Mouse (Mus musculus) hindbrain, embryonic 15.5 days (tissue): ENCODE data around the gene Gart. TPM values are rescaled to one million over a fixed set of nuclear protein-coding genes. Genes with fewer than 3 reads are reported as not detected.
A peak's percentile ranks its signal among the peaks of the same experiment; 100 is the strongest.

ENCODE experiments used
- ATAC-seq: fragments of 200-750 bp; cut with Nextera tagmentation; 2 replicates; pipeline ENCODE4 v1.8.0; 2017; ENCODE audit warnings: low read depth, moderate number of reproducible peaks, moderate TSS enrichment; ENCODE audit not compliant: low FRiP score
- H3K27ac ChIP-seq: fragments of 300-500 bp; sonication (generic); replicated peaks from 2 replicates; pipeline ENCODE4 v1.5.1; 2015; ENCODE audit warnings: mild to moderate bottlenecking, inconsistent platforms
- H3K27me3 ChIP-seq: fragments of 300-500 bp; sonication (generic); 2 replicates; pipeline ENCODE4 v1.6.1; 2015; ENCODE audit warnings: control low read depth, inconsistent platforms
- H3K36me3 ChIP-seq: fragments of 300-500 bp; sonication (generic); 2 replicates; pipeline ENCODE4 v1.6.1; 2015; ENCODE audit warnings: control low read depth, inconsistent platforms
- H3K4me1 ChIP-seq: fragments of 300-500 bp; sonication (generic); replicated peaks from 2 replicates; pipeline ENCODE4 v1.6.1; 2015; ENCODE audit warnings: control low read depth, inconsistent platforms
- H3K4me2 ChIP-seq: fragments of 300-500 bp; sonication (generic); 2 replicates; pipeline ENCODE4 v1.6.1; 2015; ENCODE audit warnings: moderate library complexity, mild to moderate bottlenecking, inconsistent platforms
- H3K4me3 ChIP-seq: fragments of 300-500 bp; sonication (generic); 2 replicates; pipeline ENCODE4 v1.5.1; 2015; ENCODE audit warnings: mild to moderate bottlenecking, inconsistent platforms
- H3K9ac ChIP-seq: fragments of 300-500 bp; sonication (generic); 2 replicates; pipeline ENCODE4 v1.6.1; 2015; ENCODE audit warnings: inconsistent platforms
- H3K9me3 ChIP-seq: fragments of 300-500 bp; sonication (generic); 2 replicates; pipeline ENCODE4 v1.6.1; 2016; ENCODE audit warnings: control low read depth, inconsistent platforms
- WGBS: fragments of 180-500 bp; shearing (Covaris S2); methylation state at CpG from one replicate; pipeline ENCODE4 v1.1.7; 2015; 5-methylcytosine and 5-hydroxymethylcytosine counted together
- polyA plus RNA-seq: library from polyadenylated mRNA; unstranded; fragments of >200 nt; fragmentation: Nextera tagmentation; extraction: Ambion mirVana; gene quantifications from 2 replicates; pipeline ENCODE4 v1.2.1, GENCODE M21; 2015

Gart gene
- polyA plus RNA-seq, 1 experiment from 2014 or later, result 59.1 TPM

DNA sequence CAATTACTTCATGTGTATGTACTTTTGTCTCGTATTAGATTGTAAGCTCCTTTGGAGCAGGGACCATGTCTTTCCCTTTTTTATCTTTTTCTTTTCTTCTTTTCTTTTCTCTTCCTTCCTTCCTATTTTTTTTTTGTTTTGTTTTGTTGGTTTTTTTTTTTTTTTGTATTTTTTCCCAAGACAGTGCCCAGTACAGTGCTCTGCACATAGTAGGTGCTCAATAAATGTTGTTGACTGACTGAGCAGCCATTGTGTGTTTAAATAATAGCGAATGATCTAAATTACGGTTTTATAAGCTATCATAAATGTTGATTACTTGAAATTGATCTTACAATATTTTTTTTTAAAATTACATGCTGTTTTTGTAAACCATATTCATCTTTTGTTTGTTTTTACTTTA, 17.0 kb upstream of the Gart start:
- WGBS, result 96% methylated on average over 3 of the region's 3 CpGs
- Histone ChIP-seq H3K27me3 (no peaks in the 10 kb centered on the region), H3K36me3 (peaks cover 83% of the 10 kb centered on the region)

DNA sequence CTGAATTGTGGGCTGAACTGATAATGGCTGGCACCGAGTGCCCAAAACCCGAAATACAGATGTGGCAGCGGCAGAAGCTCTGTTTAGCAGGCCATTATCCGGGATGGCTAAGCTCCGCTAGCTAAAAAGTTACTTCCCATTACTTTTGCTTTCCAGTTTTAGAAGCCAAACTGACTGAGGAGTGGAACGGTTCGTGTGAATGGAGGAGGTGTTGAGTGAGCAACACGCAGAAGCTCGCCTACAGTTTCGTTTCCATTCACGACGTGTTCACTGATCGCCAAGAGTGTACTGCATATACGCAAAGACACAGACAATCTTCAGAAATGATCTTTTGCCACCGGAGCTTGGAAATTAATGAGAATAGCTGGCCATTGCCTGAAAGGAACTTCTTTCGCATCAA, 15.6 kb upstream of the Gart start:
- ATAC-seq, result no peak
- Histone ChIP-seq H3K9me3 (no peaks in the 10 kb centered on the region), H3K4me3 (no peak overlapping the region), H3K27ac (no peak overlapping the region), H3K27me3 (no peaks in the 10 kb centered on the region), H3K4me2 (no peak overlapping the region), H3K36me3 (peaks cover 88% of the 10 kb centered on the region), H3K4me1 (peaks cover 10% of the 10 kb centered on the region; the same call in 1 of the 2 replicates), H3K9ac (no peak overlapping the region)
- WGBS, result 95% methylated on average over 16 of the region's 16 CpGs

More for the DNA sequence above, 17.0 kb upstream of the Gart start:
- Histone ChIP-seq H3K4me3 (no peak overlapping the region), H3K4me1 (peaks cover 10% of the 10 kb centered on the region; the same call in 1 of the 2 replicates), H3K9me3 (no peaks in the 10 kb centered on the region), H3K4me2 (no peak overlapping the region), H3K9ac (no peak overlapping the region), H3K27ac (no peak overlapping the region)
- ATAC-seq, result no peak

DNA sequence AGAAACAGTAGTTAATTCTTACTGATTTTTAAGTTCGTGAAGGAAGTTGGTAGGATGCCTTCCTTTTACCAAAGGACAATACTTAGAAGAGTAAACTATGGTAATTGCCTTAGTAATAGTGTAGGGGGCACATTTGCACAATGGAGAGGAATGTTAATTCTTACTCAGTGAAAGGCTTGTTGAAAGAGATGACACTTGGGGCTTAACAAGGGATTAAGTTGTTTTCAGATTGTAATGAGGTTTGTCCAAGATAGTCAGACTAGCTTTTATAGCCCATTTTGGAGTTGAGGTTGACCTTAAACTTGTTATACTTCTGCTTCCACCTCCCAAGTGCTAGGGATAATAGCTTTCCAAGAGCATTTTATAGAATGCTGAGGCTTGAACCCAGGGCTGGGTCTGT, 14.6 kb upstream of the Gart start:
- ATAC-seq, result no peak

GRCm38 (mm10) chr16:91659798-91660197, 13.0 kb upstream of the Gart start:
- Histone ChIP-seq H3K4me1 (peaks cover 10% of the 10 kb centered on the region; the same call in 1 of the 2 replicates), H3K9ac (no peak overlapping the region), H3K27me3 (no peaks in the 10 kb centered on the region), H3K4me3 (no peak overlapping the region), H3K27ac (no peak overlapping the region), H3K36me3 (peaks cover 89% of the 10 kb centered on the region), H3K4me2 (no peak overlapping the region), H3K9me3 (no peaks in the 10 kb centered on the region)
- 98% methylated on average over 20 of the region's 20 CpGs for WGBS
- no peak for ATAC-seq

More for the DNA sequence above, 14.6 kb upstream of the Gart start:
- Histone ChIP-seq H3K4me2 (no peak overlapping the region), H3K27me3 (no peaks in the 10 kb centered on the region), H3K27ac (no peak overlapping the region), H3K4me3 (no peak overlapping the region), H3K36me3 (peaks cover 89% of the 10 kb centered on the region), H3K9ac (no peak overlapping the region), H3K4me1 (peaks cover 10% of the 10 kb centered on the region; the same call in 1 of the 2 replicates), H3K9me3 (no peaks in the 10 kb centered on the region)
- 67% methylated on average over 1 of the region's 1 CpGs for WGBS

GRCm38 (mm10) chr16:91658471-91658870, 11.7 kb upstream of the Gart start:
- ATAC-seq, result no peak
- no peak overlapping the region for H3K27ac ChIP-seq
- H3K4me1 ChIP-seq, result peaks cover 10% of the 10 kb centered on the region; the same call in 1 of the 2 replicates
- H3K36me3 ChIP-seq, result peaks cover 84% of the 10 kb centered on the region
- no peaks in the 10 kb centered on the region for H3K27me3 ChIP-seq
- no peaks in the 10 kb centered on the region for H3K9me3 ChIP-seq
- H3K4me3 ChIP-seq, result no peak overlapping the region
- H3K4me2 ChIP-seq, result no peak overlapping the region
- WGBS, result 95% methylated on average over 5 of the region's 5 CpGs
- H3K9ac ChIP-seq, result no peak overlapping the region

GRCm38 (mm10) chr16:91657285-91657684, 10.5 kb upstream of the Gart start:
- Histone ChIP-seq H3K27me3 (no peaks in the 10 kb centered on the region), H3K27ac (no peak overlapping the region), H3K4me3 (no peak overlapping the region), H3K36me3 (peaks cover 79% of the 10 kb centered on the region), H3K9me3 (no peaks in the 10 kb centered on the region), H3K4me1 (peaks cover 10% of the 10 kb centered on the region), H3K4me2 (no peak overlapping the region), H3K9ac (no peak overlapping the region)
- WGBS, result 99% methylated on average over 17 of the region's 17 CpGs
- ATAC-seq, result peak; percentile 65; the same call in 1 of the 2 replicates

DNA sequence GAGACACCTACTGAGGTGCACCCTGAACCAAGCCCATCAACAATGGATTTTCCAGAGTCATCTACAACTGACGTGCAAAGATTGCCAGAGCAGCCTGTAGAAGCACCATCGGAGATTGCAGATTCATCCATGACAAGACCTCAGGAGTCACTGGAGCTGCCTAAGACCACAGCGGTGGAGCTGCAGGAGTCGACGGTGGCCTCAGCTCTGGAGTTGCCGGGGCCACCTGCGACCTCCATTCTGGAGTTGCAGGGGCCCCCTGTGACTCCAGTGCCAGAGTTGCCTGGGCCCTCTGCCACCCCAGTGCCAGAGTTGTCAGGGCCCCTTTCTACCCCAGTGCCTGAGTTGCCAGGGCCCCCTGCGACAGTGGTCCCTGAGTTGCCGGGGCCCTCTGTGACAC, 8.5 kb upstream of the Gart start:
- H3K27ac ChIP-seq, result no peak overlapping the region
- no peak for ATAC-seq
- no peak overlapping the region for H3K9ac ChIP-seq
- H3K4me2 ChIP-seq, result no peak overlapping the region
- H3K9me3 ChIP-seq, result no peaks in the 10 kb centered on the region
- no peak overlapping the region for H3K4me3 ChIP-seq
- H3K27me3 ChIP-seq, result no peaks in the 10 kb centered on the region
- peaks cover 7% of the 10 kb centered on the region for H3K4me1 ChIP-seq
- WGBS, result 94% methylated on average over 9 of the region's 9 CpGs
- H3K36me3 ChIP-seq, result peaks cover 66% of the 10 kb centered on the region

- Histone ChIP-seq H3K4me1 (peaks cover 19% of the 10 kb centered on the region), H3K4me3 (no peak overlapping the region), H3K9ac (no peak overlapping the region), H3K36me3 (peaks cover 35% of the 10 kb centered on the region), H3K27me3 (no peaks in the 10 kb centered on the region), H3K27ac (no peak overlapping the region), H3K4me2 (no peak overlapping the region), H3K9me3 (no peaks in the 10 kb centered on the region)
- ATAC-seq, result no peak
- WGBS, result 91% methylated on average over 3 of the region's 3 CpGs
Measured at GRCm38 (mm10) chr16:91652191-91652590, 5.4 kb upstream of the Gart start.

- Histone ChIP-seq H3K9me3 (no peaks in the 10 kb centered on the region), H3K36me3 (peaks cover 11% of the 10 kb centered on the region), H3K27ac (no peak overlapping the region), H3K27me3 (no peaks in the 10 kb centered on the region), H3K4me3 (no peak overlapping the region), H3K9ac (no peak overlapping the region), H3K4me2 (peak overlapping the region; percentile 38), H3K4me1 (peaks cover 27% of the 10 kb centered on the region)
- no peak for ATAC-seq
Measured at GRCm38 (mm10) chr16:91649781-91650180, 3.0 kb upstream of the Gart start.

- Histone ChIP-seq H3K9me3 (no peaks in the 10 kb centered on the region), H3K4me1 (peaks cover 29% of the 10 kb centered on the region), H3K36me3 (peaks cover 9% of the 10 kb centered on the region), H3K27ac (no peak overlapping the region), H3K4me3 (peak overlapping the region; percentile 93), H3K9ac (0 out of 2 replicates have a peak overlapping the region, but pooled peaks have one; percentile 22), H3K4me2 (peak overlapping the region; percentile 79), H3K27me3 (no peaks in the 10 kb centered on the region)
- WGBS, result 55% methylated on average over 3 of the region's 3 CpGs
- no peak for ATAC-seq
Measured at GRCm38 (mm10) chr16:91649246-91649645, 2.5 kb upstream of the Gart start.

DNA sequence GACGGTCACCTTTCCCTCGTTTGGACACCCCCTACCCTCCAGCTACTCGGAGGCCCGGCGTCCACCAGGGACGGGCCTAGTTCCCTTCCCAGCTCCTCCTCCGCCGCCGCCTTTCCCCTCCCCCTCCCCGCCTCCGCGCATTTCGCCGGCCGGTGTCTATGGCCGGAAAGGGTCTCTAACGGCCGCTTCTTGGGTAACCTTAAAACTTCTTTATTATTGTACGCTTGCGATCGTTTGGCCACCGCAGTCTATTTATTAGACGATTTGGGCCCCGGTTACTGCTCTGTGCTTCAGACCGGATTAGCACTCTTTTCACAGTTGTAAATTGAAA, 1.4 kb upstream of the Gart start:
- no peaks in the 10 kb centered on the region for H3K27me3 ChIP-seq
- peaks cover 29% of the 10 kb centered on the region for H3K4me1 ChIP-seq
- H3K36me3 ChIP-seq, result peaks cover 9% of the 10 kb centered on the region
- H3K4me2 ChIP-seq, result peak overlapping the region; percentile 79
- peak; percentile 50 for ATAC-seq
- H3K9me3 ChIP-seq, result no peaks in the 10 kb centered on the region
- WGBS, result under 1% methylated on average over 25 of the region's 25 CpGs
- H3K4me3 ChIP-seq, result peak overlapping the region; percentile 93
- H3K27ac ChIP-seq, result peak overlapping the region; percentile 98
- H3K9ac ChIP-seq, result peak overlapping the region; percentile 72

GRCm38 (mm10) chr16:91647461-91648219, 888 bp upstream of the Gart start, which contains the start of gene Son:
TSS of gene Son (plus strand) at chr16:91647506.
- peak within 1 kb of the TSS; percentile 93 for H3K4me3 ChIP-seq
- H3K9me3 ChIP-seq, result no peaks in the 10 kb centered on the region
- WGBS, result under 1% methylated on average over 70 of the region's 70 CpGs
- peak; percentile 97 for ATAC-seq
- no peaks in the 10 kb centered on the region for H3K27me3 ChIP-seq
- H3K9ac ChIP-seq, result peak within 1 kb of the TSS; percentile 77
- peaks cover 8% of the 10 kb centered on the region for H3K36me3 ChIP-seq
- peak within 1 kb of the TSS; percentile 79 for H3K4me2 ChIP-seq
- H3K4me1 ChIP-seq, result peaks cover 29% of the 10 kb centered on the region
- H3K27ac ChIP-seq, result peak within 1 kb of the TSS; percentile 98
